Mouse (Mus musculus) kidney, adult 11 months (tissue): ENCODE measurements around the gene Herpud1.
A peak's percentile ranks its signal among the peaks of the same experiment; 100 is the strongest.
"Not testable (repeated sequence)": the region's sequence is repeated elsewhere in the genome, so short reads cannot be mapped to it uniquely, and the experiment has no call there.

ENCODE experiments used
- DNase-seq: peaks from one replicate; pipeline ENCODE4 v3.0.0; 2022

Gene Herpud1

GRCm38 (mm10) chr8:94376176-94376575 lies 10.1 kb upstream of the Herpud1 start:
- DNase-seq = no peak

GRCm38 (mm10) chr8:94376580-94376979 lies 9.7 kb upstream of the Herpud1 start:
- no peak for DNase-seq

GRCm38 (mm10) chr8:94377031-94377430 lies 9.2 kb upstream of the Herpud1 start:
- no peak for DNase-seq

- DNase-seq = peak; percentile 96
These were observed 8.5 kb upstream of the Herpud1 start for GRCm38 (mm10) chr8:94377714-94378205.

- no peak for DNase-seq
These were observed 7.3 kb upstream of the Herpud1 start for GRCm38 (mm10) chr8:94378763-94379415.

DNA sequence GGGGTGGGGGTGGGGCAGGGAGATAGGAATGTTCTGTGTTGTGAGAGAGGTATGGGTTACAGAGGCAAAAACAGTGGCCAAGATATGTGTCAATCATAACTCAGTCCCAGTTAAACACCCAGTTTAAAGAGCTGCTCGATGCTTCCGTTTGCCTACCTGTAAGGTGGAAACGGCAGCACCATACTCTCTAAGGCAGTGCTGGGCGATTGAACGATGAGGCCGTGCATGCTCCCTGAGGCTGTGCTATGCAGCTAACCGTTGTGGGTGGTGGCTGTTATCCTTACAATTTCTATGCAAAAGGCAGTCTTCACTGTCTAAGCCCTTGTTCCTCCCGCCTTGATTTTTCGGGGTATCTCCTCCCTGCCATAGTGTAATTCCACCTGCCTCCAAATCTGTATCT lies 6.6 kb upstream of the Herpud1 start:
- no peak for DNase-seq

- no peak for DNase-seq
These were observed 2.1 kb upstream of the Herpud1 start for GRCm38 (mm10) chr8:94384166-94384565.

DNA sequence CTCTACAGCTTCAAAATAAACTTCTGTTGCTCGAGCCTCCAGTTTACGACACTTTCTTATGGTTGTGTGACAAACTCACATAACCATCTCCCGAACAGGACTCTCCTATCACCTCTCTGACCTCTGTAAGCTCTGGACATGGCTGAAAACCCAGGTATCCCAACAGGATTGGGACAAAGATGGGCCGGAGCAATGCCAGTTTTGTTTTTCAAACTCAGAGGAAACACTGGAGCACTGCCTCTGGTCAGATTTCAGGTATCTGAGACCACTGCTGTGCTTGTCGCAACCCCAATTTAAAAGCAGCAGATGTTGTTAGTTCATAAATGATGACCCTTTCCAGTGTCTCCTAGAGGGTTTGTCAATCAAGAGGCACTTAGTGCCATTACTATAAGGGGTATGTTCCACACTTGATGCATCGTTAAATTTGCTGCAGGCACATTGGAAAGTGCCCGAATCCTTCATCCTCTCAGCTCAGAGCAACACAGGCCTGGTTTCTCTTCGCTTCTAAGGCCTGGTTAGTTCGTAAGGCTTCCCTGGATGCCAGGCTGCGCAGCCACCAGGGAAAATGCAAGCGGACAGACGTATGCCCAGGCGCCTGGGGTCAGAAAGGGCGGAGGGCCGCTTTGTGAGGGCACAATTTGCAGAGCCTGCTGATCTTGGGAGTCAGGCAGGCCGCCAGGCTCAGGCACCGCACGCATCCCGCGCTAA lies 578 bp upstream of the Herpud1 start:
- no peak for DNase-seq

DNA sequence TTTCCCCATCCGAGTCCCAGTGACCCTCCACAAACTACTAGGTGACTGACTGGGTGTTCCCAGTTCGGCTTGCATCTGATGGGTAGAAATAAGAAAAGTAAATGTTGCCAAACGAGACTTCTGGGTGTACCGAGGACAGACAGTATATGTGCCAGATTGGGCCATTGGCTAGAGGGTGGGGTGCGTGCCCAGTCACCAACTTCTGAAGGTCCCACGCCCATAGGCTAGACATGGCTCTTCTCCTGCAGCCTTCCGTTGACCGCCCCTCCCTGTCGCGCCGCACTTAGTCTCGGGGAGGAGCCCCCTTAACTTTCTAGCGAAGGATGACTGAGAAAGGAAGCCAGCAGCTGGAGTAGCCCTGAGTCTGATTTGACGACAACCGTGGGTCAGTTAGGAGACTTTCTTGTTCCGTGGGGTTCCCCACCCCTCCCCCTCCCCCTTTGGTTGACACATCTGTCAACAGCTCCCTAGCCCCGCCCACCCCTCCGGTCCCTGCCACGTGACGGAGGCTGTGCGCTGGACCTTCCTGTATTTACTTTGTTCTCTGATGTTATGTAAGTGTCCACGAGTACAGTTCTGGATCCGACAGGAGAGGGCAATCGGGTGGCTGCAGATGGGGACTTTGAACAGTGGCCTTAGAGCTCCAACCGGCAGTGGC lies 918 bp downstream of the Herpud1 start:
- DNase-seq = peak; percentile 98

DNA sequence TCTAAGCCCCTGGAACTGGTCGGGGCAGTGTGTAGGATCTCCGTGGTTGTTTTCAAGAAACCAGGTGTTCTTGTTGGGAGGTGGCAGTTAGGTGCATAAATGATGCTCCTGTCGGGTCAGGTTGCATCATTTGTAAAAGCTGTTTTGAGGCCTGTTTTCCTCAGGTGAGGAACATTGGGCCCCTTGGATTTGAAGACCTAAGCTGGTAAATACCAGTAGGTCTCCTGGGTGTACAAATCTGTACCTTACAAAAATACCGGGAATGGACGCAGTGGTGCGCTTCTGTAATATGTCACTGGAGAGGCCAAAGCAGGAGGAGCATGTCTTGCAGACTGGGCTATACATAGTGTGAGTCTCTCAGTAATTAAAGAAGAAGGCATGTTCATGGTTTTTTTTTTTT lies 1.5 kb downstream of the Herpud1 start:
- no peak for DNase-seq

DNA sequence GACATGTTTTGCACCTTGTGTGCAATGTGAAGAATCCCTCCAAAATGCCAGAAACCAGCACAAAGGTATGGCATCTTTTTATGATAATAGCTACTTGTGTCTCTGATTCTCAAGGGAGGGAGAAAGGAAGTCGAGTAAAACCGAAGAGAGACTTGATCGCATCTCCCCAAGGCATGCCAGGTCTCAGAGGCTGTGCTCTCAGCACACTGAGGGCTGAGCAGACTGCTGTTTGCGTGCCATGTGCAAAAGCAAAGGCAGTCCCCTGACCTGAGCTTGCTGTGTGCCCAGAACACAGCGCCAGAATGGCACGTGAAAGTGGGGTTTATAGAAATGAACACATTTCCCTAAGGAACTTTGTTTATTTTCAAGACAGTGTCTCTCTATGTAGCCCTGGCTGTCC lies 3.3 kb downstream of the Herpud1 start:
- no peak for DNase-seq

DNA sequence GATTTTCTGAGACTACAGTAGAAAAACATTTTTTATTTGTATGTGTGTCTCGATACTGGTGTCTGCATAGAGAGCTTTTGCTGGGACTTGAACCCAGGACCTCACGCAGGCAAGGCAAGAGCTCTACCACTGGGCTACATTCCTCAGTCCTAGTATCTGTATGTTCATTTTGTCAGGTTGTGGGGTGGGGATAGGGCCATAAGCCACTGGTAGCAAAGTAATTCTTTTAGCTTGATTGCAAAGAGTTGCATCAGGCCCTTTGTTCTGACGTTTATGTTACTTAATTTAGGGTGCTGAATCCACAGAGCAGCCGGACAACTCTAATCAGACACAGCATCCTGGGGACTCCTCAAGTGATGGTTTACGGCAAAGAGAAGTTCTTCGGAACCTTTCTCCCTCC lies 4.2 kb downstream of the Herpud1 start:
- DNase-seq = no peak

- DNase-seq = no peak
These were observed 4.7 kb downstream of the Herpud1 start for GRCm38 (mm10) chr8:94390910-94391309.

DNA sequence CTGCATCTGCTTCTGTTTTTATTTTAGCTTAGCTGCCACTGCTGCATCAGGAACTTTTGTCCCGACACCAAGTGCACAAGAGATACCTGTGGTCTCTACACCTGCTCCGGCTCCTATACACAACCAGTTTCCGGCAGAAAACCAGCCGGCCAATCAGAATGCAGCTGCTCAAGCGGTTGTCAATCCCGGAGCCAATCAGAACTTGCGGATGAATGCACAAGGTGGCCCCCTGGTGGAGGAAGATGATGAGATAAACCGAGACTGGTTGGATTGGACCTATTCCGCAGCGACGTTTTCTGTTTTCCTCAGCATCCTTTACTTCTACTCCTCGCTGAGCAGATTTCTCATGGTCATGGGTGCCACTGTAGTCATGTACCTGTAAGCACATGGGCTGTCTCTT lies 5.9 kb downstream of the Herpud1 start:
- peak; percentile 68 for DNase-seq

DNA sequence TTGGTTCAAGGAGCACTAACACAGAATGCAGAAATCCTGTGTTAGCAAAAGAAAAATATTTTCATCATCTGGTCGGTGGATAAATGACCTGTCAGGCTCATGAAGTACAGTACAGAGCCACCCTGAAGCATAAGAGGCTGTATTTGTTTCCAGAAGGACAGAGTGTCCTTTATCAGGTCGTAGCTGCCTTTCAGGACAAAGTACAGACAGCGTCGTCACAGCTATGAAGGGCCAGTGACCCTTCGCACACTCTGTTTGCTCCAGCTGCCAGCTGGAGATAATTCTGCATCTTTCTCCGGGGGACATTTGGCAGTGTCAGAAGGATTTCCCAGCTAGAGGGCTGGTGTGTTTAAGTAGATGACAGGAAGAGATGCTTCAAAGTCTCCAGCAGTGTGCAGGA lies 6.4 kb downstream of the Herpud1 start:
- DNase-seq = no peak

- DNase-seq = no peak
These were observed 9.8 kb downstream of the Herpud1 start for GRCm38 (mm10) chr8:94395851-94396540.

- DNase-seq = peak; percentile 66
These were observed 10.9 kb downstream of the Herpud1 start for GRCm38 (mm10) chr8:94396964-94397657.

DNA sequence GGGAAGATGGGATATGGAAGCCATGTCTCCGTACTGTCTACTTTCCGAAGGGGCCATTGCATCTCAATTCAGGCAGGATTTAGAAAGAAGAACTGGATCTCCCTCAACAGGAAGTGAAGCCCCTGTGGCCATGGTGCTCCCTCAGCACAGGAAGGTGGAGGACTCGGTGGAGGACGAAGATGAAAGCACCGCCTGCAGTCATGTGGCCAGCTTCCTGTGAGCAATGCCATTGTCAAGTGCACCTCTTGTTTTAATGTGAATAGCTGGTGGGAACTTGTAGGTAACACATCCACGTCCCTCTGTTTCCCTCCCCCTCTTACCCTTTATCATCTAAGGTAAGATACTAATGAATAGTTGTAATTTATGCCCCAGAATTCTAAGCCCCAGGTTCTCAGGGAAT lies 12.3 kb downstream of the Herpud1 start:
- no peak for DNase-seq

GRCm38 (mm10) chr8:94399361-94399953 lies 13.2 kb downstream of the Herpud1 start:
- no peak for DNase-seq

GRCm38 (mm10) chr8:94399957-94400356 lies 13.7 kb downstream of the Herpud1 start:
- not testable (repeated sequence) for DNase-seq

DNA sequence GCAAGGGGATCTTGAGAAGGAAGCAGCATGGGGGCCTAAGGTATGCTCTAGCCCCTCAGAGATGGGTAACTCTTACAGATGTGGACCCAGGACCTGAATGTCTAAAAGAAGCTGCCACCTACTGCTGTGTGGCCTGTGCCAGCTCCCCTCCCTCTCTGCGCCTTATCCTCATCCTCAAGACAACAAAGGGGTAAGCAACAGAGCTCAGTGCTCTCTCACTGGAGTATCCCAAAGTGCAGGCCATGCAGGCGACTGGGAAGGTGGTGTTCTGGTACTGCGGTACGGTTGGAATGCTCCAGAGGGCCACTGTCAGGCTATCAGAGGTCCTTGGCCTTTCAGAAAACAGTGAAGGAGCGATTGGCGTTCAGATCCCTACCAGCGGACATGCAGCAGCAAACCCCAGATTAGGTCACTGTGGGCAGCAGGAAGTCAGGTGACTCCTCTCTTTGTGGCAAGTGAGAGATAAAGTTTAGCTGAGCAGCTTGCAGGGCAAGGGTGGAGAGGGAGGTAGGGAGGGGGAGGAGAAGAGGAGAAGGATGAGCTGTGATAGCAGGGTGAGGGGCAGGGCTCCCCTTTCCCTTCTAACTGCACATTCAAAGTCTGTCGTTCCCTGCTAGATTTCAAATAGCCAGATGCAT lies 22.3 kb downstream of the Herpud1 start:
- no peak for DNase-seq

GRCm38 (mm10) chr8:94409523-94409922 lies 23.3 kb downstream of the Herpud1 start:
- no peak for DNase-seq
